14 mouse cellular contexts compared by ENCODE assay signal in the genomic region with DNA sequence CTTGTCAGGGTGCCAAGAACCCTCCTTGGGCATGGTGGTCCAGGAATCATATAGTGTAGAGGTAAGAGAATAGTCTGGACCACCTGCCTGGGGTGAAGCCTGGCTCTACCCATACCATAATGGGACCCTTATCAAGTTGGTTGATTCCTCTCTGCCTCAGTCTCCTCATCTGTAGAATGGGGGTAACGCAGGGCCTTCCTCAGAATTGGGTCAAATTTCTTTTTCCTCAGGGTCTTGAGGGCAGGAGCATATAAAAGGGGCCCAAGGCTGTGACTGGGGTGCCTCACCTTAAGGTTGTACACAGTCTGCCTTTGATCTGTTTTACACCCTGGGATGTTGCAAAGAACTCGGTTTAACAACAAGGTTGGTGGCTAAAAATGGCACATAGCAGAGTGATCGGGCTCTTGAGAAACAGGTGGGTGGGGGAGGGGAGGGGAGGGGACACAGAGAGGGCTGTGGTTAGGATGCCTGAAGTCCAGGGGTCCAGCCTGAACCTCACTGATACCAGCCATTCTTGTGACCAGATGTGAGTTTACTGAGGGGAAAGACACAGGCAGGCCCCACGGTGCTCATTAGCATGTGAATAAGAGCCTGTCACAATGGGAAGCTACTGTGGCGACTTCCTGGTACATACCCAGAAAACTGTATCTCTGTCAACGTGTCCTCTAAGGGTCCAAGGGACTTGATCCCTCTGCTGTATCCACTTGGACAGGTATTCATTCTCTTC. TPM values are rescaled to one million over a fixed set of nuclear protein-coding genes. Genes with fewer than 3 reads are reported as not detected.
DNase-seq lines count a peak whose midpoint lies in the region; ATAC-seq and TF ChIP-seq lines count a peak whose summit lies in the region.
"Had no signal": no experiment of that assay in that cellular context is flagged by ENCODE, and none has a peak within 500 bp of the region (broad histone marks: within the 10 kb centered on the region; RNA-seq: fewer than 3 reads in every experiment).

No protein-coding gene starts in this region.

- no peaks in the 10 kb centered on the region for H3K36me3 ChIP-seq in hindbrain, embryonic 10.5 days
- H3K36me3 ChIP-seq in hindbrain, embryonic 16.5 days (ENCODE audit: control insufficient read depth, insufficient read depth, low read length) = no peaks in the 10 kb centered on the region
- H3K36me3 ChIP-seq in splenic B cell, adult 2 months (ENCODE audit: control insufficient read depth, insufficient read depth, low read length, poor library complexity, severe bottlenecking) = no peaks in the 10 kb centered on the region
- H3K36me3 ChIP-seq: hindbrain, embryonic 12.5 days; limb, embryonic 13.5 days had no signal

- no peaks in the 10 kb centered on the region for H3K9me3 ChIP-seq in hindbrain, embryonic 10.5 days
- H3K9me3 ChIP-seq in hindbrain, embryonic 16.5 days (ENCODE audit: control insufficient read depth, low read length) = no peaks in the 10 kb centered on the region
- H3K9me3 ChIP-seq: hindbrain, embryonic 12.5 days; limb, embryonic 13.5 days had no signal

- H3K9ac ChIP-seq in hindbrain, embryonic 16.5 days (ENCODE audit: low read depth, low read length) = no peak overlapping the region
- H3K9ac ChIP-seq: hindbrain, embryonic 12.5 days; limb, embryonic 13.5 days had no signal

- WGBS in hindbrain, embryonic 10.5 days = 37% methylated on average over 6 of the region's 6 CpGs
- WGBS in hindbrain, embryonic 16.5 days = 29% methylated on average over 6 of the region's 6 CpGs
- 29% methylated on average over 6 of the region's 6 CpGs for WGBS in bone marrow, adult 2 months

- H3K4me2 ChIP-seq in hindbrain, embryonic 16.5 days (ENCODE audit: low read length) = no peak overlapping the region
- H3K4me2 ChIP-seq: hindbrain, embryonic 12.5 days; limb, embryonic 13.5 days had no signal

- TF ChIP-seq CTCF in bone marrow, adult 2 months (IDR thresholded peaks at IDR 0.05; ENCODE audit: control insufficient read depth, insufficient read depth, low read length) = no peak

- TF ChIP-seq POLR2A in bone marrow, adult 2 months (IDR thresholded peaks at IDR 0.05; ENCODE audit: borderline replicate concordance, control insufficient read depth, low read depth, low read length) = no peak

- peak; percentile 33 for DNase-seq in hindbrain, embryonic 10.5 days (ENCODE audit: low spot score)
- DNase-seq in splenic B cell, adult 2 months (ENCODE audit: low read depth, low spot score) = peak; percentile 35
- DNase-seq in layer of hippocampus, postnatal 25 days (ENCODE audit: extremely low spot score in 1 of 2, low spot score in 1 of 2) = no peak
- no peak for DNase-seq in right cerebral cortex, adult 2 months (ENCODE audit: low spot score in 2 of 2)
- DNase-seq in lung, adult 18-20 months = no peak
- DNase-seq: cerebellum, postnatal 14 days; layer of hippocampus, postnatal 36 days had no signal

- H3K27me3 ChIP-seq in hindbrain, embryonic 10.5 days (ENCODE audit: insufficient read depth, poor library complexity, severe bottlenecking) = no peaks in the 10 kb centered on the region
- no peaks in the 10 kb centered on the region for H3K27me3 ChIP-seq in hindbrain, embryonic 16.5 days (replicated peaks; ENCODE audit: control insufficient read depth, insufficient read depth, low read length)
- H3K27me3 ChIP-seq in splenic B cell, adult 2 months (ENCODE audit: control insufficient read depth, insufficient read depth, low read length, poor library complexity, severe bottlenecking) = no peaks in the 10 kb centered on the region
- H3K27me3 ChIP-seq: limb, embryonic 13.5 days had no signal

- peak overlapping the region; percentile 74 for H3K27ac ChIP-seq in hindbrain, embryonic 10.5 days
- no peak overlapping the region for H3K27ac ChIP-seq in hindbrain, embryonic 16.5 days (ENCODE audit: low read depth, low read length)
- H3K27ac ChIP-seq in bone marrow, adult 2 months (ENCODE audit: control insufficient read depth, insufficient read depth, low read depth, low read length, poor library complexity) = peak overlapping the region; percentile 84
- H3K27ac ChIP-seq: hindbrain, embryonic 12.5 days; limb, embryonic 13.5 days had no signal

- ATAC-seq in hindbrain, embryonic 16.5 days = no peak
- peak; percentile 46 for ATAC-seq in CD4-positive, CD25-positive, alpha-beta regulatory T cell, adult 4 months

- H3K4me1 ChIP-seq in hindbrain, embryonic 10.5 days (replicated peaks) = peaks cover 21% of the 10 kb centered on the region
- no peaks in the 10 kb centered on the region; the same call in 1 of the 2 replicates for H3K4me1 ChIP-seq in hindbrain, embryonic 16.5 days (ENCODE audit: control insufficient read depth, insufficient read depth, low read depth, low read length)
- peaks cover 9% of the 10 kb centered on the region for H3K4me1 ChIP-seq in bone marrow, adult 2 months (ENCODE audit: control insufficient read depth, insufficient read depth, low read length)

- H3K4me3 ChIP-seq in hindbrain, embryonic 10.5 days = no peak overlapping the region
- no peak overlapping the region for H3K4me3 ChIP-seq in hindbrain, embryonic 16.5 days (ENCODE audit: low read length)
- H3K4me3 ChIP-seq in bone marrow, adult 2 months (replicated peaks; ENCODE audit: control insufficient read depth, low read depth, low read length) = no peak overlapping the region
- H3K4me3 ChIP-seq: hindbrain, embryonic 12.5 days; limb, embryonic 13.5 days had no signal

RNA-seq across cellular contexts. Expression of a gene that starts 9.2 kb away (rescaled TPM):
- polyA plus RNA-seq in hindbrain, embryonic 10.5 days (2016; fragmentation: Nextera tagmentation; extraction: Ambion mirVana) = 6.5 and 10.1 TPM in 2 replicates
- polyA plus RNA-seq in hindbrain, embryonic 16.5 days (2015; fragmentation: Nextera tagmentation; extraction: Ambion mirVana) = 13.3 and 14.0 TPM in 2 replicates
- 1 to 10 TPM; 1.5 to 3.7 TPM for polyA plus RNA-seq in CD4-positive, CD25-positive, alpha-beta regulatory T cell, adult 4 months (2017; shearing (Covaris generic))
- 1.9 and 6.0 TPM in 2 replicates for polyA plus RNA-seq in bone marrow, adult 2 months (2011; ENCODE audit: insufficient read depth, insufficient read length, low replicate concordance, missing spikeins)
- total RNA-seq in layer of hippocampus, postnatal 25 days (2021) = 1 to 10 TPM in 1 of 2 experiments, under 1 TPM in 1; 0.34 to 1.2 TPM
- total RNA-seq: granulocyte monocyte progenitor cell, adult 5-6 weeks; layer of hippocampus, postnatal 36 days; monocyte, adult 5-6 weeks had no signal

RNA-seq across cellular contexts. Expression of a gene that starts 43.7 kb away (rescaled TPM):
- polyA plus RNA-seq in hindbrain, embryonic 10.5 days (2016; fragmentation: Nextera tagmentation; extraction: Ambion mirVana) = 1.8 and 2.0 TPM in 2 replicates
- polyA plus RNA-seq in hindbrain, embryonic 16.5 days (2015; fragmentation: Nextera tagmentation; extraction: Ambion mirVana) = 2.4 TPM in 2 replicates
- polyA plus RNA-seq in CD4-positive, CD25-positive, alpha-beta regulatory T cell, adult 4 months (2017; shearing (Covaris generic)) = 100 to 1,000 TPM; 171 to 206 TPM
- 39.7 and 97.9 TPM in 2 replicates for polyA plus RNA-seq in bone marrow, adult 2 months (2011; ENCODE audit: insufficient read depth, insufficient read length, low replicate concordance, missing spikeins)
- total RNA-seq in layer of hippocampus, postnatal 25 days (2021) = 10 to 100 TPM; 25.2 to 25.9 TPM

Comparison
In these comparisons a context has a peak if more than half of its experiments do, and no peak if none do; other contexts are left out.
1. DNase-seq: peak in hindbrain, embryonic 10.5 days (single experiment) and splenic B cell, adult 2 months (single experiment); none in layer of hippocampus, postnatal 25 days (0 of 2), right cerebral cortex, adult 2 months (0 of 2) and lung, adult 18-20 months (0 of 2).
2. RNA of a gene that starts 43.7 kb away (polyA plus RNA-seq): 171 to 206 TPM in CD4-positive, CD25-positive, alpha-beta regulatory T cell, adult 4 months and 39.7 to 97.9 TPM in bone marrow, adult 2 months; 2.4 TPM in hindbrain, embryonic 16.5 days and 1.8 to 2.0 TPM in hindbrain, embryonic 10.5 days; every median in the first group is over 10 times any median in the second.